Mouse (Mus musculus): ENCODE results near the gene Agbl5. TPM values are rescaled to one million over a fixed set of nuclear protein-coding genes. Genes with fewer than 3 reads are reported as not detected.
"Not testable (repeated sequence)": the region's sequence is repeated elsewhere in the genome, so short reads cannot be mapped to it uniquely, and the experiment has no call there.

Gene Agbl5
- total RNA-seq, 2 experiments from 2014 or later: 14.7 to 16.5 TPM

DNA sequence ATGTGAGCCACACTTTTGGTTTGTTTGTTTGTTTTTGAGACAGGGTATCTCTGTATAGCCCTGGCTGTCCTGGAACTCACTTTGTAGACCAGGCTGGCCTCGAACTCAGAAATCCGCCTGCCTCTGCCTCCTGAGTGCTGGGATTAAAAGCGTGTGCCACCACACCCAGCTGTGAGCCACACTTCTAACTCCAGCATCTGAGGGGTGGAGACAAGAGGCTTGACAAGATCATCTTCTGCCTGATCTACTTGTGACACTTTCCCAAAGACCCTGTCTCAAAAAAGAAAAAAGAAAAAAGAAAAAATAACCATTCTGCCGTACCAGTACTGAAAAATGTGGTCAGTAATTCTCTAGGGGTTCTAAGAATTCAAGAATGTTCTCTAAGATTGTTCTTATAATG is 6.7 kb upstream of the Agbl5 start:
- not testable (repeated sequence) for DNase-seq (ENCODE audit: low spot score in 2 of 2)
- intact Hi-C loops (cut with DNase I): loop anchor here (10.0 kb wide), 1 partner anchor 167 kb away; the partner anchor contains the start of gene Dpysl5

- DNase-seq (ENCODE audit: low spot score in 2 of 2): no peak
- intact Hi-C loops (cut with DNase I): loop anchor here (5.0 to 10.0 kb wide), 2 partner anchors 74 to 171 kb away; partner anchors contain the start of genes Dpysl5 and Mapre3
Observed at GRCm38 (mm10) chr5:30886209-30886608, 2.3 kb upstream of the Agbl5 start.

DNA sequence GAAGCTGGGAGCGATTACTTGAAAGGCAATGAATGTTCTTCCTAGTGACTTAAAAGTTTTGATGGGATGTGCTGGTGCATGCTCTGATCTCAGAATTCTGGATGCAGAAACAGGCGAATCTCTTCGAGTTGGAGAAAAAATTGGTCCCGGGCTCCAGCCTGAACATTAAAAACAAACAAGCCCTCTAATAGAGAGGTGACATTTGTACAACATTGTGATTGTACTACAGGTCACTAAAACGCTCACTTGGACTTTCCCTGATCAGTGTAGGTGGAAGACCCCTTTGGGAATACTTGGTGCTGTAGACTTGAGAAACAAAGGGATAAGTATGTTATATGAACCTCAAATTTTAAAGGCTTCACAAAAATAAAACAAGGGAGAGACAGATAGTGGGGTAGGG is 1.8 kb upstream of the Agbl5 start:
- DNase-seq (ENCODE audit: low spot score in 2 of 2): no peak
- intact Hi-C loops (cut with DNase I): loop anchor here (5.0 to 10.0 kb wide), 2 partner anchors 74 to 172 kb away; partner anchors contain the start of genes Dpysl5 and Mapre3

GRCm38 (mm10) chr5:30887331-30887761 is 1.1 kb upstream of the Agbl5 start:
- intact Hi-C loops (cut with DNase I): loop anchor here (5.0 to 10.0 kb wide), 2 partner anchors 75 to 173 kb away; partner anchors contain the start of genes Dpysl5 and Mapre3

GRCm38 (mm10) chr5:30887858-30888336 is 597 bp upstream of the Agbl5 start:
- intact Hi-C loops (cut with DNase I): loop anchor here (5.0 to 10.0 kb wide), 2 partner anchors 76 to 173 kb away; partner anchors contain the start of genes Dpysl5 and Mapre3
- DNase-seq (ENCODE audit: low spot score in 2 of 2): peak; percentile 94 to 97

More at GRCm38 (mm10) chr5:30887331-30887761, 1.1 kb upstream of the Agbl5 start:
- peak; percentile 56 to 61 for DNase-seq (ENCODE audit: low spot score in 2 of 2)

- DNase-seq (ENCODE audit: low spot score in 2 of 2): peak in 1 of 2 experiments; percentile 25
- intact Hi-C loops (cut with DNase I): loop anchor here (5.0 to 10.0 kb wide), 2 partner anchors 77 to 174 kb away; partner anchors contain the start of genes Dpysl5 and Mapre3
Observed at GRCm38 (mm10) chr5:30889088-30889754, 727 bp downstream of the Agbl5 start.

DNA sequence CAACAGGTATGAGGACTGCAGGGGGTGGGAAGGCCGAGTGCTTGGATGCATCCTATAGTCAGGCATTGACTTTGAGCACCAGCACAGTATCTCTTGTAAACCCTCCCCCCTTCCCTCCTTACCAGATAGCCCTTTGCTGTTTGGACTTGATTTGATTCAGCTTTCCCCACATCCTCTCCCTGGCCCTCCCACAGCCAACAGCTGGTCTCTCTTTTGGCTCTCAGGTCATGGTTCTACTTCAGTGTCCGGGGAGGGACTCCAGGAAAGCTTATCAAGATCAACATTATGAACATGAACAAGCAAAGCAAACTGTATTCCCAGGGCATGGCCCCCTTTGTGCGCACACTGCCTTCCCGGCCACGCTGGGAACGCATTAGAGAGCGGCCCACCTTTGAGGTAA is 1.9 kb downstream of the Agbl5 start:
- DNase-seq (ENCODE audit: low spot score in 2 of 2): no peak
- intact Hi-C loops (cut with DNase I): no loop called here

DNA sequence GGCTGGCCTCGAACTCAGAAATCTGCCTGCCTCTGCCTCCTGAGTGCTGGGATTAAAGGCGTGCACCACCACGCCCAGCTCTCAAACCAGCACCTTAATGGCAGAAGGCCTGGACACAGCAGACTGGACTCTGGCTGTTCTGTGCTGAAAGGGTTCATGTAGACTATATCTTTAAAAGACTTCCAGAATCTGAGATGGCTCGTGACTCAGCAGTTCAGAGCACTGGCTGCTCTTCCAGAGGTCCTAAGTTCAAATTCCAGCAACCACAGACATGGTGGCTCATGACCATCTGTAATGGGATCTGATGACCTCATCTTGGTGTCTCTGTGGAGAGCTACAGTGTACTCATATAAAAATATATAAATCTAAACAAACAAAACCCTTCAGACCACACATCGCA is 13.4 kb downstream of the Agbl5 start:
- intact Hi-C loops (cut with DNase I): no loop called here
- DNase-seq (ENCODE audit: low spot score in 2 of 2): no peak

DNA sequence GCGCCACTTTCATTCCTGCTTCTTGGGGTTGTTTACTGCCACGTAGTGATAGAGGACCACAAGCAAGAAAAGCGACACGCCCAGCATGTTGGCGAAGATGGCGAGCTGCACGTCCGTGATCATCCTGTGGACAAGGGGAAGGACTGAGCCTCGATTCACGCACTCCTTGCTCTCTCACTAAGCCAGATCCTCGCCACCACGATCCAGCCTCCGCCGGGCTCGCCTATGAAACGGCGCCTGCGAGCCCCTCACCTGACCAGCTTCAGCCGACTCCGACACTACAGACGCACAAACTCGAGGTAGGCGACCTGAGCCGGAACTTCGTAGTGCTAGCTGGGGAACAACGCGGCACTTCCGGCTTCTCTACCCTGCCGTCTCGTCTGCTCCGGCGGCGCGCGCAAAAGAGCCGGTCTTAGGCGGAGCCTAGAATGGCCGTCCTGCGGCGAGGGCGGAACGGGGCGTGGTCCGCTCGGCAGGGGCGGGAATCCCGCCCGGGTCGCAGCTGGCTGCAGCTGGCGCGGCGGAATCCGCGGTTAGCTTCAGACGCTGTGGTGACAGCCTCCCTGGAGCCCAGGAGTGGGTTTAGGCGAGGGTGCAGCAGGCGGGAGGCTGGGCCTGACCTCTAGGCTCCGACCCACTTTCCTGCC is 19.0 kb downstream of the Agbl5 start, which contains the start of gene Ost4:
Ost4 (minus strand) TSS at position 376 of the 647 bp plus-strand sequence.
- intact Hi-C loops (cut with DNase I): no loop called here
- peak; percentile 95 to 97 for DNase-seq (ENCODE audit: low spot score in 2 of 2)

DNA sequence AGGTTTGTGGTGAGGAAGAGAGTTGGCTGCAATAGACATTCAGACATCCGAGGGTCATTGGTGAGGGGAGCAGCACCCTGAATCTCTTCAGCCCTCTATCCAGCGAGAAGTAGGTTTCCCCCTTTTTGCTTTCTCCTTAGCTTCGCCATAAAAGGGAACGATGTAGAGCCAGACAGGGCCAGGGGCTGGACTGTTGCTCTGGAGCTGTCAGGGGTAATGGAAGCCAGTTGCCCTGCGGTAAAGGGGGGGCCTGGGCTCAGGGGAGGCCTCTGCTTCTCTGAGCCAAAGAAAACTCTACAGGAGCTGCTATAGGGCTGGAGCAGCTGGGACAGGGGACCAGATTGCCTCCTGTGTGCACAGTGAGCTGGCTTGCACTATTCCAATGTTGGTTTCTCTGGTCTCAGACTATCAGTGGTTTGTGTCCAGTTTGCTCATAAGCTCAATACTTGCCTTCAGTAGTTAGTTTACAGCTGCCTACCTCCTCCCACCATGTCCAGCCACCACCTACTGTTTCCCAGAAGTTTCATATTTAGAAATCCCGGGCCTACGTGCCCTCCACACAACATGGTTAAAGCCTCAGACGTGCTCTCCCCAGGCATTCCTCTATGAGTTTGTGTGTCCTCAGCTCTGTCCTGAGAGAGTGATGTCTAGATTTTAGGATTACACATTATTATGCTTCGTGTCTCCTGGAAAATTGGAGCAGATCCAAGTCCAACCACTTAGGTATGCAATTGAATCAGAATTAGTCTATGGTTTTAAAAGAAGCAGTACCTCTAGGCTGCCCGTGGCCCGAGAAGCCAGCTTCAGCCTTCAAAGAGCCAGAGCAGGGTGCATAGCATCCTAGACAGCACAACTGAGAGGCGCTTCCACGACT is 20.2 kb downstream of the Agbl5 start:
- intact Hi-C loops (cut with DNase I): no loop called here
- DNase-seq (ENCODE audit: low spot score in 2 of 2): no peak

GRCm38 (mm10) chr5:30909300-30909659 is 20.8 kb downstream of the Agbl5 start:
- intact Hi-C loops (cut with DNase I): no loop called here
- DNase-seq (ENCODE audit: low spot score in 2 of 2): no peak

DNA sequence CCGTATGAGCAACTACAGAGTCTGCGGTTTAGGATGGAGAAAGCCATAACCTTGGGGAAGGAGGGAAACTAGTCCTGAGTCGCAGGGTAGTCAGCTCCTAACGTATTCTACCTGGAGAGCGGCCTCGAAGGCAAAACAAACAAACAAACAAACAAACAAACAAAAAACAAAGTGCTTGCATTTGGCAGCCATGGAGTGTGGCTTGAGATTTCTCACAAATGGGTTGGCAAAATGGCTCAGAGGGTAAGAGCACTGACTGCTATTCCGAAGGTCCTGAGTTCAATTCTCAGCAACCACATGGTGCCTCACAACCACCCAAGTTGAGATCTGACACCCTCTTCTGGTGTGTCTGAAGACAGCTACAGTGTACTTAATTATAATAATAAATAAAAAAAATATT is 21.4 kb downstream of the Agbl5 start:
- no peak for DNase-seq (ENCODE audit: low spot score in 2 of 2)
- intact Hi-C loops (cut with DNase I): loop anchor here (10.0 kb wide), 1 partner anchor 195 kb away; the partner anchor contains the start of gene Dpysl5

DNA sequence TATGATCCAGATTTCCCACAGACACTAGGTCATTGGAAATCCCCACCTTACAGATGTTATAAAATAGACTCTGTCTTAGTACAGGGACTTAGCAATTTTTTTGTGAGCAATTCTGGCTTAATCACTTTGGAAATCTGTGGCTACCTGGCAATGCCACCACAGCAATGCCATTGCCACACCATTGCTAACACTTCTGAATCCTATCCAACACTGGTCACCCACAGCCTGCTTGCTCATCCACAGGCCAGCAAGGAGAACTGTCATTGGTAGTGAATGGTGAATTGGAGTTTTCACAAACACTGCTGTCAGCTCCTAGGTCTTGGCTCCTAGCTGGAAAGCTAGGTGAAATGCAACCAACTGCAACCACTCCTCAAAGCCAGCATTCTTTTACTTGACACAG is 22.0 kb downstream of the Agbl5 start:
- DNase-seq (ENCODE audit: low spot score in 2 of 2): no peak
- intact Hi-C loops (cut with DNase I): loop anchor here (10.0 kb wide), 1 partner anchor 196 kb away; the partner anchor contains the start of gene Dpysl5

- no peak for DNase-seq (ENCODE audit: low spot score in 2 of 2)
- intact Hi-C loops (cut with DNase I): loop anchor here (10.0 kb wide), 1 partner anchor 197 kb away; the partner anchor contains the start of gene Dpysl5
Observed at GRCm38 (mm10) chr5:30912156-30912555, 23.7 kb downstream of the Agbl5 start.

DNA sequence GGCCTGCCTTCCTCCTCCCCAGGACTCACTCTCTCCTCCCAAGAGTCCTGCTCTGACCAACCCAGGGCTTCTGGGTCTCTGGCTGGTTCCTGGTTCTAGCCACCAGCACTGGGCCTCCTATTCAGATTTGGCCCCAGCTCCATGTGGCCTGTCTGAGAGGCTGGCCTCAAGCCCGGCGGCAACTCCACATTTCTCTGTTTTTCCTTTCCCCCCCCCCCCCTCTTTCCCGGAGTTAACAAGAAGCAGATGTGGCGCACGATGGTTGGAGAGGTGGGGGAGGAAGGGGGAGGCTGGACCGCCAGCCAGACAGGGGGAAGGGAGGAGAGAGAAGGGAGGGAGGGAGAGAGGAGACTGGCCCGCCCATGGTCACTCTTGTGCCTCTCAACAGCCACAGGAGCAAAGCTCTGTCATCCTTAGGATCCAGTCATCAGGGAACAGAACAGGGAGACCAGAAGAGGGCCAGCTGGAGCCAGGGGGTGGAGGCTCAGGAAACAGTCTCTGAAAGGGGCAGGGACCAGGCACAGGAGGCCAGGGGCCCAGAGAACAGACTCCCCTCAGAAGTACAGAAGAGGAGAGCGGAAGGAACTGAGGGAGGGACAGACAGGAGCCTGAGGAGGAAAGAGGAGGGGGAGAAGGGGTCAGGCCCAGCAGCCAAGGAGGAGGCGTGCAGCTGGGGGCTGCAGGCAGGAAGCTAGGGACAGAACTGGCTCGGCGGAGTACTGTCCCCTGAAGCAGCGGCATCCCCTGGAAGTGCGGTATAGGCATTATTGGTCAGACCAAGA is 24.8 kb downstream of the Agbl5 start, which contains the start of gene Emilin1:
Emilin1 (plus strand) TSS at position 343 of the 782 bp plus-strand sequence.
- no peak for DNase-seq (ENCODE audit: low spot score in 2 of 2)
- intact Hi-C loops (cut with DNase I): loop anchor here (10.0 kb wide), 1 partner anchor 198 kb away; the partner anchor contains the start of gene Dpysl5

- intact Hi-C loops (cut with DNase I): loop anchor here (10.0 kb wide), 1 partner anchor 199 kb away; the partner anchor contains the start of gene Dpysl5
- DNase-seq (ENCODE audit: low spot score in 2 of 2): no peak
Observed at GRCm38 (mm10) chr5:30914101-30914635, 25.7 kb downstream of the Agbl5 start.

GRCm38 (mm10) chr5:30914849-30915248 is 26.4 kb downstream of the Agbl5 start:
- intact Hi-C loops (cut with DNase I): loop anchor here (5.0 to 10.0 kb wide), 2 partner anchors 108 to 200 kb away; partner anchors contain the start of gene Dpysl5
- no peak for DNase-seq (ENCODE audit: low spot score in 2 of 2)

- intact Hi-C loops (cut with DNase I): loop anchor here (5.0 to 10.0 kb wide), 2 partner anchors 108 to 201 kb away; partner anchors contain the start of gene Dpysl5
Observed at GRCm38 (mm10) chr5:30915456-30915855, 27.0 kb downstream of the Agbl5 start.

More at GRCm38 (mm10) chr5:30915456-30915855, 27.0 kb downstream of the Agbl5 start:
- no peak for DNase-seq (ENCODE audit: low spot score in 2 of 2)

Measured in left cerebral cortex, postnatal 14 days (tissue).